Comparison of ENCODE assay signal across 8 mouse cellular contexts in the genomic region with DNA sequence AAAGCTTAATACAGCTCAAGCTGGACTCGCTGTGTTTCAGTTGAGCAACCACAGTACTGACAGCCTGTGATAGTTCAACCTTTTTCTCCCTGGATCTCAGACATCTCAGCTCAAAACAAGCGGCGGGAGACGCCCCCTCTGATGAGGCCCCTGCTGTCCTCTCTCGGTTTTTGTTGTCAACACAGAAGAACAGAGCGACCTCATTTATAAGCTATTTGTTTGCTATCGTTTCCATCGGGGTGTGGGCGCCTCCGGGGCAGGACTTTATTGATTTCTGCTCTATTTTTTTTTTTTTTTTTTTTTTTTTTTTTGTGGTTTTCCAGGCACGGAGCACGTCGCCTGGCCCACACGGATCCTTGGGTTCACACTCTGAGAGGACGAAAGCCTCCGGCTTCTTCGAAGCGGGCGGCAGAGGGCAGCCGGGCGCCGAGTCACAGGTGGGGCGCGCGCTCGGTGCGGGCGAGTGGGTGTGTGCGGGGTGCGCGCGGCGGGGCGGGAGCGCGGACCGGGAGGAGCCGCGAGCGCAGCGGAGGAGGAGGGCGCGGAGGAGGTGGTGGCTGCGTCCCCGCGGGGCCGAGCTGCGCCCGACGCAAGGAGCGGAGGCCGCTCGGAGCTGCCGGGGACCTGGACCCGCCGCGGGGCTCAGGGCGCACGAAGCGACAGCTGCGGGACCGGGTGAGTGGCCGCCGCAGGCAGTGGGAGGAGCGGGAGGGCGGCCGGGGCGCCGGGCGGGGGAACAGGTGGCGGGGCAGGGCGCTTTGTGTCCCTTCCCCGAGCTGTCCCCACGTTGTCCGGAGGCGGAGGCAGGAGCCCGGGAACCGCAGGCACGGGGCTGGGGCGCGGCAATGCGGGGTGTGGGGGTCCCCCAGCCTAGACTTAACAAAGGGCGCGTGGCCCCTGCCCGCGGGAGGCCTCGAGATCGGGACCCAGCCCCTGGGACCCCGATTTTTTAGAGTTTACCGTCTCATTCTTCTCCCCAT. TPM values are rescaled to one million over a fixed set of nuclear protein-coding genes. Genes with fewer than 3 reads are reported as not detected.
A peak's percentile ranks its signal among the peaks of the same experiment; 100 is the strongest.
DNase-seq lines count a peak whose midpoint lies in the region; ATAC-seq lines count a peak whose summit lies in the region.

A gene (plus strand): TSS at position 512 of the 980 bp plus-strand sequence.

- H3K36me3 ChIP-seq in forebrain, embryonic 11.5 days (ENCODE audit: control insufficient read depth, insufficient read depth, low read length), result no peaks in the 10 kb centered on the region; the same call in 1 of the 2 replicates
- no peaks in the 10 kb centered on the region for H3K36me3 ChIP-seq in heart, embryonic 14.5 days (ENCODE audit: control insufficient read depth, insufficient read depth, low read length)
- H3K36me3 ChIP-seq in liver, embryonic 11.5 days (ENCODE audit: control insufficient read depth, insufficient read depth, low read length), result 0 out of 2 replicates have a peak, but pooled peaks cover 1% of the 10 kb centered on the region
- no peaks in the 10 kb centered on the region for H3K36me3 ChIP-seq in stomach, embryonic 15.5 days

- peak within 1 kb of the TSS; percentile 70 for H3K4me3 ChIP-seq in brown adipose tissue, adult 24 weeks (ENCODE audit: insufficient read depth, low read depth, low read length)
- peak within 1 kb of the TSS; percentile 75 for H3K4me3 ChIP-seq in forebrain, embryonic 11.5 days (ENCODE audit: low read depth, low read length)
- peak within 1 kb of the TSS; percentile 83 to 90 for H3K4me3 ChIP-seq in heart, embryonic 14.5 days (ENCODE audit: control insufficient read depth in 1 of 2, insufficient read depth in 1 of 2, low read depth in 1 of 2, low read length in 2 of 2)
- H3K4me3 ChIP-seq in liver, embryonic 11.5 days (ENCODE audit: low read depth, low read length), result peak within 1 kb of the TSS; percentile 69
- H3K4me3 ChIP-seq in stomach, embryonic 15.5 days (replicated peaks), result peak within 1 kb of the TSS; percentile 82

- peak; percentile 68 for DNase-seq in CD4-positive helper T cell, adult 2 months (ENCODE audit: low read depth, low spot score)
- DNase-seq in forebrain, embryonic 11.5 days (ENCODE audit: low spot score), result peak; percentile 90
- peak; percentile 91 for DNase-seq in kidney, postnatal 14 days
- DNase-seq in liver, embryonic 11.5 days (ENCODE audit: low spot score), result peak; percentile 82
- DNase-seq in natural killer cell, adult 2 months (ENCODE audit: low spot score in 2 of 2), result peak; percentile 14 to 29

- H3K27ac ChIP-seq in brown adipose tissue, adult 24 weeks (replicated peaks; ENCODE audit: low read depth, low read length), result 0 out of 2 replicates have a peak within 1 kb of the TSS, but pooled peaks have one; percentile 4
- H3K27ac ChIP-seq in forebrain, embryonic 11.5 days (ENCODE audit: low read depth, low read length), result peak within 1 kb of the TSS; percentile 66
- H3K27ac ChIP-seq in heart, embryonic 14.5 days (replicated peaks in 1 of 2; ENCODE audit: control insufficient read depth in 1 of 2, insufficient read depth in 1 of 2, low read depth in 2 of 2, low read length in 2 of 2), result peak within 1 kb of the TSS; percentile 30 to 66; a peak in 3 of 4 replicates
- H3K27ac ChIP-seq in liver, embryonic 11.5 days (ENCODE audit: low read depth, low read length), result peak within 1 kb of the TSS; percentile 47
- H3K27ac ChIP-seq in stomach, embryonic 15.5 days, result peak within 1 kb of the TSS; percentile 77

- H3K4me2 ChIP-seq in forebrain, embryonic 11.5 days (ENCODE audit: low read depth, low read length, severe bottlenecking), result peak within 1 kb of the TSS; percentile 71
- H3K4me2 ChIP-seq in heart, embryonic 14.5 days (ENCODE audit: low read length), result peak within 1 kb of the TSS; percentile 99
- H3K4me2 ChIP-seq in liver, embryonic 11.5 days, result peak within 1 kb of the TSS; percentile 94
- H3K4me2 ChIP-seq in stomach, embryonic 15.5 days, result peak within 1 kb of the TSS; percentile 95

- H3K4me1 ChIP-seq in brown adipose tissue, adult 24 weeks (ENCODE audit: control insufficient read depth, insufficient read depth, insufficient read length, low read length), result no peaks in the 10 kb centered on the region; the same call in 1 of the 2 replicates
- no peaks in the 10 kb centered on the region for H3K4me1 ChIP-seq in forebrain, embryonic 11.5 days (replicated peaks; ENCODE audit: control insufficient read depth, insufficient read depth, low read length)
- H3K4me1 ChIP-seq in heart, embryonic 14.5 days (ENCODE audit: control insufficient read depth in 2 of 2, insufficient read depth in 2 of 2, low read length in 2 of 2), result no peaks in the 10 kb centered on the region
- H3K4me1 ChIP-seq in liver, embryonic 11.5 days (replicated peaks; ENCODE audit: control insufficient read depth, insufficient read depth, low read length), result peaks cover 3% of the 10 kb centered on the region; the same call in 1 of the 2 replicates
- H3K4me1 ChIP-seq in stomach, embryonic 15.5 days, result peaks cover 11% of the 10 kb centered on the region; the same call in 1 of the 2 replicates

- no peaks in the 10 kb centered on the region for H3K9me3 ChIP-seq in forebrain, embryonic 11.5 days (ENCODE audit: control insufficient read depth, low read length)
- H3K9me3 ChIP-seq in heart, embryonic 14.5 days (ENCODE audit: control insufficient read depth, low read length), result no peaks in the 10 kb centered on the region
- H3K9me3 ChIP-seq in liver, embryonic 11.5 days (ENCODE audit: control insufficient read depth, low read length), result no peaks in the 10 kb centered on the region
- H3K9me3 ChIP-seq in stomach, embryonic 15.5 days, result no peaks in the 10 kb centered on the region

- WGBS in forebrain, embryonic 11.5 days, result under 1% methylated on average over 69 of the region's 90 CpGs
- WGBS in heart, embryonic 14.5 days, result under 1% methylated on average over 64 of the region's 90 CpGs
- under 1% methylated on average over 87 of the region's 90 CpGs for WGBS in liver, embryonic 11.5 days
- WGBS in stomach, embryonic 15.5 days, result under 1% methylated on average over 84 of the region's 90 CpGs

- peak; percentile 89 for ATAC-seq in forebrain, embryonic 11.5 days (replicated peaks; ENCODE audit: low FRiP score)
- peak; percentile 87 for ATAC-seq in heart, embryonic 14.5 days (ENCODE audit: insufficient number of reproducible peaks, insufficient read depth, low FRiP score, low read depth)
- peak; percentile 82 for ATAC-seq in liver, embryonic 11.5 days (replicated peaks; ENCODE audit: low FRiP score)
- peak; percentile 89 for ATAC-seq in stomach, embryonic 15.5 days (ENCODE audit: insufficient read depth, low FRiP score, low read depth)

- peak within 1 kb of the TSS; percentile 91 for H3K9ac ChIP-seq in forebrain, embryonic 11.5 days (ENCODE audit: low read length)
- H3K9ac ChIP-seq in heart, embryonic 14.5 days (ENCODE audit: low read length), result peak within 1 kb of the TSS; percentile 83
- peak within 1 kb of the TSS; percentile 71 for H3K9ac ChIP-seq in liver, embryonic 11.5 days (ENCODE audit: low read depth, low read length)
- H3K9ac ChIP-seq in stomach, embryonic 15.5 days, result peak within 1 kb of the TSS; percentile 65

- H3K27me3 ChIP-seq in forebrain, embryonic 11.5 days (ENCODE audit: control insufficient read depth, insufficient read depth, low read length), result no peaks in the 10 kb centered on the region
- H3K27me3 ChIP-seq in heart, embryonic 14.5 days (ENCODE audit: control insufficient read depth, insufficient read depth, low read length), result no peaks in the 10 kb centered on the region
- no peaks in the 10 kb centered on the region for H3K27me3 ChIP-seq in liver, embryonic 11.5 days (replicated peaks; ENCODE audit: control insufficient read depth, insufficient read depth, low read length)
- H3K27me3 ChIP-seq in stomach, embryonic 15.5 days (replicated peaks), result no peaks in the 10 kb centered on the region

RNA-seq across cellular contexts. Expression of the gene that starts here (rescaled TPM):
- polyA plus RNA-seq in brown adipose tissue, adult 24 weeks (2012; ENCODE audit: insufficient read depth, insufficient read length, missing spikeins), result 7.4 and 13.2 TPM in 2 replicates
- 25.3 and 28.1 TPM in 2 replicates for polyA plus RNA-seq in forebrain, embryonic 11.5 days (2014; fragmentation: Nextera tagmentation; extraction: Ambion mirVana)
- polyA plus RNA-seq in heart, embryonic 14.5 days (2014; fragmentation: Nextera tagmentation; extraction: Ambion mirVana), result 5.5 and 8.2 TPM in 2 replicates
- 16.4 TPM in 2 replicates for polyA plus RNA-seq in liver, embryonic 11.5 days (2014; fragmentation: Nextera tagmentation; extraction: Ambion mirVana)
- polyA plus RNA-seq in stomach, embryonic 15.5 days (2015; fragmentation: Nextera tagmentation; extraction: Ambion mirVana), result 13.1 and 15.4 TPM in 2 replicates

Comparison
In these comparisons a context has a peak if more than half of its experiments do, and no peak if none do; other contexts are left out.
1. Peak in every context shown above with its lines: DNase-seq, ATAC-seq, H3K4me3 ChIP-seq and H3K27ac ChIP-seq.
2. DNase-seq: peak in every context shown above with its lines; median percentile 91 in kidney, postnatal 14 days; 90 in forebrain, embryonic 11.5 days; 82 in liver, embryonic 11.5 days; 68 in CD4-positive helper T cell, adult 2 months; 22 in natural killer cell, adult 2 months.
3. H3K27ac ChIP-seq: peak in every context shown above with its lines; median percentile 77 in stomach, embryonic 15.5 days; 66 in forebrain, embryonic 11.5 days; 48 in heart, embryonic 14.5 days; 47 in liver, embryonic 11.5 days; 4 in brown adipose tissue, adult 24 weeks.